Mouse (Mus musculus) Patski (cell line): ENCODE measurements around the gene Gm42742. TPM values are rescaled to one million over a fixed set of nuclear protein-coding genes. Genes with fewer than 3 reads are reported as not detected.

Experiments
- ATAC-seq: fragments of 100-300 bp; one replicate; pipeline ENCODE4 v1.8.0; 2021
- CTCF ChIA-PET: fragments of 350-600 bp; sonication (Branson Sonifier 250); formaldehyde crosslinking; loops from one replicate; lab custom pipeline; 2022; ENCODE audit warnings: inconsistent platforms; lab: Charles Lee
- POLR2A ChIA-PET: fragments of 350-600 bp; sonication (Branson Sonifier 250); formaldehyde crosslinking; loops from one replicate; lab custom pipeline; 2022; ENCODE audit warnings: antibody characterized with exemption, inconsistent platforms; lab: Charles Lee
- DNase-seq: peaks from one replicate; pipeline ENCODE4 v3.0.0-alpha.2; 2011; ENCODE audit warnings: low read depth, low spot score
- H3K27me3 ChIP-seq: fragments of 371-371 bp; one replicate; pipeline ENCODE4 v1.5.1; 2021
- CTCF ChIP-seq: fragments of 100-300 bp; IDR thresholded peaks from one replicate; pipeline ENCODE4 v1.5.1; 2021
- in situ Hi-C: fragments of 300-500 bp; cut with MboI; formaldehyde crosslinking; loops from 3 replicates; pipeline ENCODE4 v1.11.1; 2018; ENCODE audit warnings: low pct_unique_long_range_greater_than_20kb, mixed read lengths
- polyA plus RNA-seq: library from polyadenylated mRNA; unstranded; gene quantifications from one replicate; pipeline ENCODE4 v1.2.3, GENCODE M21; 2021

Gene Gm42742
- 39.5 TPM for polyA plus RNA-seq

DNA sequence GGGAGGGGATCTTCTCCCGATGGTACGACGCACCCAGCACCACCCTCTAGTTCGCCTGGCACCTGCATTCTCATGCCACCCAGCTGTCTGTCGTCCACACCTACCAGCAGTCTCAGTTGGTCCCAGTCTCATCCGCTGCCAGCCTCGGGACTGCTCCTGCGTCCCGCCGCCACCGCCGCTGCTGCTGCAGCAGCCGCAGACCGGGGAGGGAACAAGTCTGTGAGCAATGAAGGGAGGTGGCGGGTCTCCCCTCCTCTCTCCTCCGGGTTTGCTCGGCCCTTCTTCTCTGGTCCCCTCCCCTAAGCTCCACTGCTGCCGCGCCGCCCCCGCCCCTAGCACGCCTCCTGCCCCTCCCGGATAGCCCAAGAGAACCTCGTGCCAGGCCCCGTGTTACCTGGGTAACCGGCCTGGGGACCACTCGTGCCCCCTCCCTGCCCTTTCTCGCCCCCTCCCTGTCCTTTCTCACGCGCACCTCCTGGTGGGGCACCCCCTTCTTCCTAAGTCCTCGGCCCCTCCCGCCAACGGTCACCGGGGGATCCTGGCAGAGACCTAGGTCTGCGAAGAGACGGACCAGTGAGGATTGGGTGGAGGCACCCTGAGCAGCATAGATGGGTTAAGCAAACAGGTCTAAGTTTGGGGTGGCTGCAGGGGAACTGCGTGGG, at the start of gene Gm42742, which contains the start of gene Prrt2:
Gene Gm42742, minus strand, starts transcription at position 197 of the 662 bp plus-strand sequence.
Gene Prrt2, minus strand, starts transcription at position 311 of the 662 bp plus-strand sequence.
- POLR2A ChIA-PET = no interaction called here
- DNase-seq = no peak
- ATAC-seq = no peak
- H3K27me3 ChIP-seq = no peaks in the 10 kb centered on the region
- no peak for TF ChIP-seq CTCF
- in situ Hi-C loops = no loop called here
- CTCF ChIA-PET = no interaction called here

GRCm38 (mm10) chr7:127066317-127066716, 45.4 kb upstream of the Gm42742 start:
- no peaks in the 10 kb centered on the region for H3K27me3 ChIP-seq
- ATAC-seq = no peak
- TF ChIP-seq CTCF = no peak
- ChIA-PET CTCF (no interaction called here), POLR2A (no interaction called here)
- in situ Hi-C loops = no loop called here
- no peak for DNase-seq

- no peaks in the 10 kb centered on the region for H3K27me3 ChIP-seq
- DNase-seq = no peak
Measured at GRCm38 (mm10) chr7:127065538-127065937, 44.6 kb upstream of the Gm42742 start.

GRCm38 (mm10) chr7:127055026-127055585, 34.2 kb upstream of the Gm42742 start:
- CTCF ChIA-PET = no interaction called here
- ATAC-seq (no peak), DNase-seq (no peak)
- peaks cover 4% of the 10 kb centered on the region for H3K27me3 ChIP-seq
- TF ChIP-seq CTCF = no peak
- POLR2A ChIA-PET = no interaction called here
- in situ Hi-C loops = loop anchor here (5.0 kb wide), 1 partner anchor 37 kb away; the partner anchor contains the start of gene AI467606

More at GRCm38 (mm10) chr7:127065538-127065937, 44.6 kb upstream of the Gm42742 start:
- ATAC-seq = no peak
- in situ Hi-C loops = no loop called here
- ChIA-PET POLR2A (no interaction called here), CTCF (no interaction called here)
- no peak for TF ChIP-seq CTCF

GRCm38 (mm10) chr7:127041851-127042672, 21.2 kb upstream of the Gm42742 start, which contains the start of gene Kif22:
Kif22 (minus strand) TSS chr7:127042471.
- in situ Hi-C loops = no loop called here
- peak; percentile 84 for ATAC-seq
- ChIA-PET POLR2A (interaction anchor here (0.8 to 1.9 kb wide), 5 partner anchors 10 to 29 kb away, joined by 3 to 5 read pairs (median 3); no protein-coding TSS in a partner anchor), CTCF (interaction anchor here (1.1 to 1.6 kb wide), 3 partner anchors 13 to 68 kb away, joined by 3 to 4 read pairs (median 3); no protein-coding TSS in a partner anchor)
- no peaks in the 10 kb centered on the region for H3K27me3 ChIP-seq
- peak; percentile 50 for DNase-seq
- no peak for TF ChIP-seq CTCF

- ChIA-PET CTCF (interaction anchor here (1.4 kb wide), 1 partner anchor 14 kb away, joined by 3 read pairs; the partner anchor contains the start of gene Pagr1a), POLR2A (interaction anchor here (1.4 kb wide), 1 partner anchor 11 kb away, joined by 3 read pairs; the partner anchor contains the start of gene Kif22)
- ATAC-seq (no peak), DNase-seq (no peak)
- in situ Hi-C loops = no loop called here
- no peak for TF ChIP-seq CTCF
- H3K27me3 ChIP-seq = no peaks in the 10 kb centered on the region
Measured at GRCm38 (mm10) chr7:127031244-127031643, 10.3 kb upstream of the Gm42742 start.

- ATAC-seq (no peak), DNase-seq (no peak)
- no peaks in the 10 kb centered on the region for H3K27me3 ChIP-seq
- in situ Hi-C loops = no loop called here
- ChIA-PET POLR2A (interaction anchor here (0.8 kb wide), 1 partner anchor 12 kb away, joined by 3 read pairs; the partner anchor contains the start of gene Kif22), CTCF (interaction anchor here (0.8 to 2.1 kb wide), 2 partner anchors 12 to 38 kb away, joined by 3 to 4 read pairs; partner anchors contain the start of gene Kif22)
- TF ChIP-seq CTCF = no peak
Measured at GRCm38 (mm10) chr7:127030172-127030571, 9.3 kb upstream of the Gm42742 start.

DNA sequence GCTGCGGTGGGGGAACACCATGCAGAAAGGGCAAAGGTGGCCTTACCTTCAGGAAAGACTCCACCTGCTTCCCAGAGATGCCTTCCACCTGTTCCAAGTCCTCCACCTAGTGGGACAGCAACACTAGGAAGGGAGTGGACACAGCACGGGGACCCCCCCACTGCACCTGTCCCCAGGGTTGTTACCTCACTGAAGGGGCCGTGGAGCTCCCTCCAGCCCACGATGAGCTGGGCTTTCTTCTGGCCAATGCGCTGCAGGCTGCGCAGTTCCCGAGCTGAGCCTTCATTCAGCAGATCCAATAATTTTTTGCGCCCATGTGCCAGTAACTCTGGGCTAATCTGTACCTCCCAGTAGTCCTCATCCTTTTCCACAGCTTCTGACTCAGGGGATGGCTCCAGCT, 7.0 kb upstream of the Gm42742 start:
- in situ Hi-C loops = no loop called here
- CTCF ChIA-PET = interaction anchor here (1.0 to 1.8 kb wide), 3 partner anchors 43 to 83 kb away, joined by 3 to 4 read pairs (median 3); no protein-coding TSS in a partner anchor
- no peaks in the 10 kb centered on the region for H3K27me3 ChIP-seq
- POLR2A ChIA-PET = interaction anchor here (0.7 to 5.6 kb wide), 5 partner anchors 11 to 62 kb away, joined by 3 to 31 read pairs (median 5); partner anchors contain the start of genes Kif22, Pagr1a and Pagr1b
- ATAC-seq = no peak
- no peak for TF ChIP-seq CTCF
- no peak for DNase-seq

DNA sequence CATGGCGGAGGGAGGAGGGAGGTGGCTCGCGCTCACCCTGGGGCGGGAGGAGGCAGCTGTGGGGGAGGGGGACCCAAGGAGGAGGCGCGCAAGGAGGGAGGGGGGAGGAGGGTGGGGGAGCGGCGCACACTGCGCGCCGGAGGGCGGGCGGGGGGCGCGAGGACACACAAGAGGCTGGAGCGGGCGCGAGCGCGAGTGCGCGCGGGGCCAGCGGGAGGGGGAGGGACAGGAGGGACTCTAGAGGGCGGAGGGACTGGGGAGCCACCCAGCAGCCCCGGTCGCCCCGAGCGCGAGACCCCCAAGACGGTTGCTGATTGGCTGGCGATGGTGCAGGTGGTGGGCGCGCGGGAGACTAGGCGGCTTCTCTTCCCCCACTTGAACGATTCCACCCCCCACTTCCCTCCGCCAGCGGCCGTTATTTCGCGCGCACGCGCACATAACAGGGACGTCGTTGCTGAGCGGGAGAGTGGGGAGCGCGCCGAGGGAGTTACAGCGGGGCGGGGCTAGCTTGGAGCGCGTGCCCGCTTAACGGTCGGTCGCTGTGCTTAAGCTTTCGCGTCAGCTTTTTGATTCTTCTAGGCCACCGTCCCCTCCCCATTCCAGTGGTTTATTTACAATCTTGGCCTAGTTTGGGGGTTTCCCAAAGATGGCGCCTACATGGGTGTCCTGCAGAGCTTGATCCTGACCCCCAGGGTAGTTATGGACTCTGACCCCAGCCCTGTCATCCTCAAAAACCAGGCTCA, 6.3 kb upstream of the Gm42742 start, which contains the start of gene Maz:
Gene Maz, minus strand, starts transcription at position 54 of the 743 bp plus-strand sequence.
- ChIA-PET CTCF (interaction anchor here (1.0 to 1.8 kb wide), 2 partner anchors 44 to 77 kb away, joined by 3 to 4 read pairs; no protein-coding TSS in a partner anchor), POLR2A (interaction anchor here (0.7 to 5.6 kb wide), 4 partner anchors 10 to 44 kb away, joined by 3 to 31 read pairs (median 5); partner anchors contain the start of genes Kif22, Pagr1a and Pagr1b)
- no peak for TF ChIP-seq CTCF
- peak; percentile 44 for ATAC-seq
- H3K27me3 ChIP-seq = no peaks in the 10 kb centered on the region
- DNase-seq = peak; percentile 87
- in situ Hi-C loops = no loop called here
